Mouse (Mus musculus) urinary bladder, postnatal 14 days (tissue): ENCODE results near the gene Rai1.
A peak's percentile ranks its signal among the peaks of the same experiment; 100 is the strongest.

Experiments used
- DNase-seq: peaks from one replicate; pipeline ENCODE4 v3.0.0; 2021; ENCODE audit warnings: low spot score

Gene Rai1

GRCm38 (mm10) chr11:60221425-60221824 lies 116.6 kb downstream of the Rai1 start:
- no peak for DNase-seq

- no peak for DNase-seq
These were observed 117.3 kb downstream of the Rai1 start for GRCm38 (mm10) chr11:60222085-60222468.

GRCm38 (mm10) chr11:60222469-60223236 lies 117.8 kb downstream of the Rai1 start, which contains the start of gene Srebf1:
TSS of gene Srebf1 (minus strand) at chr11:60222581.
- peak; percentile 82 for DNase-seq

GRCm38 (mm10) chr11:60224676-60225075 lies 119.9 kb downstream of the Rai1 start:
- DNase-seq: no peak

- DNase-seq: no peak
These were observed 121.1 kb downstream of the Rai1 start for GRCm38 (mm10) chr11:60225874-60226273.

- DNase-seq: no peak
These were observed 123.7 kb downstream of the Rai1 start for GRCm38 (mm10) chr11:60228525-60228924.

- peak; percentile 49 for DNase-seq
These were observed 125.0 kb downstream of the Rai1 start for GRCm38 (mm10) chr11:60229821-60230220.

- DNase-seq: peak; percentile 34
These were observed 125.7 kb downstream of the Rai1 start for GRCm38 (mm10) chr11:60230512-60230911.

GRCm38 (mm10) chr11:60231326-60231725 lies 126.5 kb downstream of the Rai1 start:
- DNase-seq: no peak

GRCm38 (mm10) chr11:60231951-60232350 lies 127.1 kb downstream of the Rai1 start:
- DNase-seq: no peak

GRCm38 (mm10) chr11:60232441-60233058 lies 127.7 kb downstream of the Rai1 start:
- DNase-seq: no peak

GRCm38 (mm10) chr11:60233235-60233634 lies 128.4 kb downstream of the Rai1 start:
- no peak for DNase-seq

- DNase-seq: no peak
These were observed 130.5 kb downstream of the Rai1 start for GRCm38 (mm10) chr11:60235351-60235750.

GRCm38 (mm10) chr11:60240509-60240908 lies 135.7 kb downstream of the Rai1 start:
- no peak for DNase-seq

GRCm38 (mm10) chr11:60244503-60245143 lies 139.8 kb downstream of the Rai1 start:
- no peak for DNase-seq

- DNase-seq: no peak
These were observed 141.3 kb downstream of the Rai1 start for GRCm38 (mm10) chr11:60246077-60246476.

GRCm38 (mm10) chr11:60247753-60248550 lies 143.1 kb downstream of the Rai1 start:
- DNase-seq: no peak
